20 mouse cellular contexts compared by ENCODE assay signal in genomic region chr3:62650551-62650950, GRCm38 (mm10). TPM values are rescaled to one million over a fixed set of nuclear protein-coding genes. Genes with fewer than 3 reads are reported as not detected.
DNase-seq lines count a peak whose midpoint lies in the region.
"Had no signal": no experiment of that assay in that cellular context is flagged by ENCODE, and none has a peak within 500 bp of the region (broad histone marks: within the 10 kb centered on the region; RNA-seq: fewer than 3 reads in every experiment).

No protein-coding gene starts in this region.

- DNase-seq in cerebellum, postnatal 10 days = peak; percentile 11 to 58
- DNase-seq in cerebellum, adult 8-10 months = no peak
- peak; percentile 36 for DNase-seq in left cerebral cortex, postnatal 4 days
- no peak for DNase-seq in left cerebral cortex, postnatal 36 days (ENCODE audit: low spot score in 2 of 2)
- peak; percentile 0 for DNase-seq in mesoderm, embryonic 11.5 days (ENCODE audit: low read depth, low spot score)
- peak; percentile 7 for DNase-seq in retina, postnatal 1 day
- DNase-seq in T-cell, adult 2 months (ENCODE audit: low spot score) = no peak
- DNase-seq: adrenal gland, postnatal 10 days; cerebellum, adult 11-12 months; gastrocnemius, postnatal 25 days; heart, adult 11 months; kidney, adult 11 months; kidney, postnatal 36 days; lung, adult 2 months; lung, postnatal 10 days; right cerebral cortex, postnatal 14 days had no signal

- intact Hi-C loops in left cerebral cortex, postnatal 4 days (cut with DNase I) = no loop called here
- intact Hi-C loops in left cerebral cortex, postnatal 36 days (cut with DNase I) = no loop called here

RNA-seq across cellular contexts. Expression of gene Gpr149, which starts 45.6 kb away (rescaled TPM):
- total RNA-seq in left cerebral cortex, postnatal 4 days (2021) = 1 to 10 TPM; 4.6 to 5.1 TPM
- total RNA-seq in left cerebral cortex, postnatal 36 days (2021) = 1 to 10 TPM in 1 of 2 experiments, under 1 TPM in 1; 0.62 to 3.4 TPM
- total RNA-seq: adrenal gland, postnatal 10 days; CH12.LX; gastrocnemius, adult 18-20 months; gastrocnemius, postnatal 25 days; heart, postnatal 25 days; megakaryocyte-erythroid progenitor cell, adult 5-6 weeks had no signal

Comparison
In these comparisons a context has a peak if more than half of its experiments do, and no peak if none do; other contexts are left out.
1. DNase-seq: peak in cerebellum, postnatal 10 days (2 of 2), left cerebral cortex, postnatal 4 days (single experiment), mesoderm, embryonic 11.5 days (single experiment) and retina, postnatal 1 day (single experiment); none in cerebellum, adult 8-10 months (single experiment), left cerebral cortex, postnatal 36 days (0 of 2) and T-cell, adult 2 months (single experiment).